Mouse (Mus musculus) sigmoid colon, adult 10 weeks (tissue): Measurements from ENCODE around the gene St6galnac4. TPM values are rescaled to one million over a fixed set of nuclear protein-coding genes. Genes with fewer than 3 reads are reported as not detected.

Source experiments
- polyA plus RNA-seq: library from polyadenylated mRNA; stranded (reverse); fragments of 350-450 nt; fragmentation: Illumina TruSeq; extraction: RNeasy Lipid Tissue Mini Kit (QIAGEN cat#74804); gene quantifications from one replicate; pipeline ENCODE4 v1.2.3, GENCODE M21; 2014; ENCODE audit warnings: low read depth, low replicate concordance

The St6galnac4 gene
- 8.4 TPM for polyA plus RNA-seq

DNA sequence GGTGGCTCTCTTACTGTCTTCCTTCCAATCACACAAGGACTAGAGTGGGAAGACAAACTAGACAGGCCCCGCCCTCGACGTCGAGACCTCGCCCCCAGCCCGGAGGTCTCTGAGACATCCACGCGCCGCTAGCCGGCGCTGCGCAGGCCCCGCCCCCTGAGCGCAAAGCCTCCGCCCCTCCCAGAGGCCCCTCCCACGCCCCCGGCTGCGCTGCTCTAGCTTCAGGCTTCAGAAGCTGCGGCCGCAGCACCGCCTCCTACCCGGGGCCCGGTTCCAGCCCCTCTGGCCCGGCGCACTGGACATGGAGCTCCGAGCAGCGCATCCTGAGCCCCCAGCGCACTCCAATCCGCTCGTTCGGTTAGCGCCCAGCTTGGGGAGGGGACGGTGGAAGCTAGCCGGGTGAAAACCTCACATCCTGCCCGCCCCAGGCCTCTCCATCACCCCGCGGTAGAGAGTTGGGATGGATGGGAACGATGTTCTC lies at the start of gene St6galnac4:
TSS of gene St6galnac4 (plus strand) at position 225 of the 481 bp plus-strand sequence.

DNA sequence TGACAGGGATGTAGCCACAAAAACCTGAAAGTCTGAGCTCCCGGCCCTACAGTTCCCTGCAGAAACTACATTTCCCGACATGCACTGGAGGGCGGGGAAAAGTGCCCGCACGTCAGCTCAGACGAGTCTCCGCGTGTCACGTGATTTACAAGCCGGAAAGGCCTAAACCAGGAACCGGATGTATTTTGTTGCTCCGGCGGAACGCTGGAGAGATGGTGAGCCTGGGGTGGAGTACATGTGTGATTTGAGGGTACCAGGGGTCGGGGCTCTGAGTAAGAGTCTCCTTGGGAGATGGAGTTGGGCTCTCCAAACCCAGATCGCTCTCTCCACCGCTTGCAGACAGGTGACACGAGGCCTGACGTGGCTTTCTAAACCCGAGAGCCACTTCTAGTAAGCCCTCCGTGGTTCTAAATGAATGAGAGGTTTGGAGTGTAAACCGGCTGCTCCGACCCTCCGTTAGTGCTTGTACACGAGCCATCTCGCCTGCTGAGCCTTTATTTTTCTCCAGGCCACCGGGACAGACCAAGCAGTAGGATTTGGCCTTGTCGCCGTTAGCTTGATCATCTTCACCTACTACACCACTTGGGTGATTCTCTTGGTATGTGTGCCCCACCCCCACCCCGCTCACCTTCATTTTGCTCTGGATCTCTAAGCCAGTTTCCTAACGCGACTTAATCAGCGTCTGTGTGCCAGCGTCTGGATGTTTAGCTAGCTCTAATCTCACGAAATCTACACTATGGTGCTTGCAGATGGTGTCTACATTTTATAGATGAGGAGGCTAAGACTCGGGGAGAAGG lies 16.0 kb upstream of the St6galnac4 start, which contains the start of gene Dpm2:
TSS of gene Dpm2 (plus strand) at position 161 of the 797 bp plus-strand sequence.

DNA sequence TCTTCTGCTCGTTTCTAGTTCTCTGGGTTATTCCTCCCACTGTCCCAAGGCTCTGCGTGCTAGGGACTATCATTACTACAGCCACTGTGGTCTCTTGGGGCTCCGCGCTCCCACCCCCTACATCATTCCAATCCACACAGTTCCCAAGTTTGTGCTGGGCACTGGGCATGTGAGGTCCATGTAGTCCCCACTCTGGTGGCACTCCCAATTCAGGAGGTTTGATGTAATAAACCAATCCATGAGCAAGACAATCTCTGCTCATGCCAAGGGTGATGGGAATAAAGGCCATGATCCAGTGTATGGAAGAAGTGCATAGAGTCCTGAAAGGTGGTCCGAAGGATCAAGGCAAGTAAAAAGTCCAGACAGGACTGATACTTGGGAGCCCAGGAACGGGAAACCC lies 12.4 kb upstream of the St6galnac4 start, which contains the start of gene Pip5kl1:
TSS of gene Pip5kl1 (plus strand) at position 301 of the 400 bp plus-strand sequence.

DNA sequence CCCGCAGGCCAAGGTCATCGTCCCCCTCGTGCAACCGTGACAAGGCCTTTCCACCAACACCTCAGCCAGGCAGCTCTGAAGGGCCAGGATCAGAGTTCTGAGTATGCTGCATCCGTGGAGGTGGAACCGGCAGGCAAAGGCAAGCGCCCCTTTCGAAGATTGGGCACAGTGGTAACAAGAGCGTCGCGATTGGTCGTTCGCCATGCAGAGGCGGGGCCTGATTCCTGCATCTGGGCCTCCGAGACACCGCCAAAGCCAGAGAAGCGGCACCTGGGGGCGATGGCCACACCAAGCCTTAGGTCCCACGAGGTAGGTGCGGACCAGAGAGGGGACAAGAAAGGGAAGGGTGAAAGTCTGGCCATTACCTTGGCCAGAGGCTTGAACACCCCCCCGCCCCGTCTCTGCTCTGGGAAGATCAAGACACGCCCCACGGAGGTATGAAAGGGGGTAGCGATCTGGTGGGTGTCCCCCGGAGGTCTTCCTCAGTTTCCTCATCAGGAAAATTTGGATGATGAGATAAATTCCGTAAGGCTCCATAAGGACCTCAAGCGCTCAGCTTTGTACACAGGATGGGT lies 11.2 kb upstream of the St6galnac4 start, which contains the start of gene 9430097D07Rik:
TSS of gene 9430097D07Rik (minus strand) at position 99 of the 575 bp plus-strand sequence.

DNA sequence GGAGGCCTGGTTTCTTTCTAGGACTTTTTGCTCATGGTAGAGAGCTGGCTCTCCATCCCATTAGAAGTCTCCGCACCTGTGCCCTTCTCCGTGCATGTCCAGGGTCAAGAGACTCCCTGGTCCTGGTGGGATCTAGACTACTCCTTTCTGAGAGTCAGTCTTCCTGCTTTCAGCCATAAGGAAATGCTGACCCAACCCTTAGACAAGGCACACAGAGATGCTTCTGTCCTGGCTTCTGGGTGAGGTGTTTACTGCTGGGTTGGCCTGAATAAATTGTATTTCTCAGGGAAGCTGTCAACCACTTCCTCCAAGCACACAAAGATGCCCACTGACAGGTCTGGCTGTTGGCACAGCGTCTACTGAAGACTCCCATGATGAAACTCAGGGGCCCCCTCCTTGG lies 12.5 kb downstream of the St6galnac4 start, which contains the start of gene St6galnac6:
TSS of gene St6galnac6 (plus strand) at position 301 of the 400 bp plus-strand sequence.

DNA sequence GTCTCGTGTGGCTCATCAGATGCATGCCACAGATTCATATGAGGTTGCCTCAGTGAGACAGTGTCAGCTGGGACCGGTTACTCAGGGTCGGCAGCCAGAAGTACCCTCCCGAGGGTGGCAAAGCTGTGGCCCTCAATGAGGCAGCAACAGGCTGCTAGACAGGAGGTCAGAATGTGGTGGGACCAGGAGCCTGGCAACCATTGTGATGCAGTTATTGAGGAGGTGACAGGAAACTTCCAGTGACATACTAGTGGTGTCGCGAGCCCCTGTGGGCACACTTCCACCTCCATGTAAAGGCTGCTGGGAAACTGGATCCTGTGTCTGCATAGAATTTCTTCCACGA lies 34.6 kb downstream of the St6galnac4 start, which contains the start of gene Ak1:
TSS of gene Ak1 (plus strand) at position 242 of the 343 bp plus-strand sequence.

DNA sequence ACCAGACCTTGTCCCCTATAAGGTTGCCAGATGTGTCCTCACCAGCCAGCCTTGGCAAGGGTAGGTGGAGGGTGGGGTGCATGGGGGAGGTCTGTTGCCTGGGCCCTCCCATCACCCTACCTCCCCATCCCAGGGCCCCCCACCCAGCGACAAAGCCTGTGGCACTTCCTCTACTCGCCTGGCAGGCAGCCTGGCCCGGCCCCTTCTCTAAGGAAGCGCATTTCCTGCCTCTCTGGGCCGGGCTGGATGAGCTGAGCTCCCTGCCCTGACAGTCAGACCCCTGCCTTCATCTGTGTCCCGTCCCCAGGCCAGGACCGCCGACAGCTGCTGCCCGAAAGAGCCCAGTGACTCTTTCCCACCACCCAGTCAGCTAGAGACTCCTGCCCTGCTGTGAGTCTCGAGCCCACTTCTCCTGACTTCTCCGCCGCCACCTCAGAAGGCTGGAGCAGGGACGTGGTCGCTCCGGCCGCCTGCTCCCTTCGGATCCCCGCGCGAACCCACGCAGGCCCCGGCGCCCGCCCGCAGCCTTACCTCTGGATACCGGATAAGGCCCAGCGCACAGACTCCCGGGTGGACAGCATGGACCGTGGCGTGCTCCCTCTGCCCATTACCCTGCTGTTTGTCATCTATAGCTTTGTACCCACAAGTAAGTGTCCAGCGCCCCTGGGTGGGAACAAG lies 59.6 kb downstream of the St6galnac4 start, which contains the start of gene Eng:
TSS of gene Eng (plus strand) at position 217 of the 678 bp plus-strand sequence.

Other genes with a start within 250 kb of the St6galnac4 start
- gene Ciz1, start 234.8 kb upstream of the St6galnac4 start, polyA plus RNA-seq, result 15.1 TPM
- gene Dnm1, start 233.8 kb upstream of the St6galnac4 start, polyA plus RNA-seq, result 2.1 TPM
- gene 1110008P14Rik, start 205.2 kb upstream of the St6galnac4 start, polyA plus RNA-seq, result 1.0 TPM
- 1.7 TPM for gene Lcn2, start 198.8 kb upstream of the St6galnac4 start, polyA plus RNA-seq
- 1.1 TPM for gene Ptges2, start 191.2 kb upstream of the St6galnac4 start, polyA plus RNA-seq
- gene Naif1, start 136.6 kb upstream of the St6galnac4 start, polyA plus RNA-seq, result 0.82 TPM
- gene Slc25a25, start 135.7 kb upstream of the St6galnac4 start, polyA plus RNA-seq, result 2.2 TPM
- 20.4 TPM for gene Fam102a, start 51.8 kb upstream of the St6galnac4 start, polyA plus RNA-seq
- gene Dpm2, start 16.2 kb upstream of the St6galnac4 start, polyA plus RNA-seq, result 3.8 TPM
- not detected for gene Pip5kl1, start 12.3 kb upstream of the St6galnac4 start, polyA plus RNA-seq
- gene 9430097D07Rik, start 11.4 kb upstream of the St6galnac4 start, polyA plus RNA-seq, result not detected
- 109 TPM for gene St6galnac6, start 12.6 kb downstream of the St6galnac4 start, polyA plus RNA-seq
- 1.3 TPM for gene Ak1, start 34.7 kb downstream of the St6galnac4 start, polyA plus RNA-seq
- 2.1 TPM for gene Eng, start 59.5 kb downstream of the St6galnac4 start, polyA plus RNA-seq
- 1.1 TPM for gene Fpgs, start 117.0 kb downstream of the St6galnac4 start, polyA plus RNA-seq
- 50.0 TPM for gene Cdk9, start 126.0 kb downstream of the St6galnac4 start, polyA plus RNA-seq
- 0.63 TPM for gene Sh2d3c, start 134.0 kb downstream of the St6galnac4 start, polyA plus RNA-seq
- gene 6330409D20Rik, start 153.9 kb downstream of the St6galnac4 start, polyA plus RNA-seq, result not detected
- gene Tor2a, start 170.1 kb downstream of the St6galnac4 start, polyA plus RNA-seq, result 1.7 TPM
- 0.41 TPM for gene Ttc16, start 188.5 kb downstream of the St6galnac4 start, polyA plus RNA-seq
- gene Ptrh1, start 188.7 kb downstream of the St6galnac4 start, polyA plus RNA-seq, result 3.2 TPM
- not detected for gene Cfap157, start 197.3 kb downstream of the St6galnac4 start, polyA plus RNA-seq